Mouse (Mus musculus) spleen, postnatal 4 days (tissue): ENCODE measurements around the gene Ldlrad3.

Experiments used
- DNase-seq, 2 experiments: peaks; one replicate each; pipeline ENCODE4 v3.0.0; 2022; ENCODE audit warnings: low spot score in 2 of 2

The Ldlrad3 gene

DNA sequence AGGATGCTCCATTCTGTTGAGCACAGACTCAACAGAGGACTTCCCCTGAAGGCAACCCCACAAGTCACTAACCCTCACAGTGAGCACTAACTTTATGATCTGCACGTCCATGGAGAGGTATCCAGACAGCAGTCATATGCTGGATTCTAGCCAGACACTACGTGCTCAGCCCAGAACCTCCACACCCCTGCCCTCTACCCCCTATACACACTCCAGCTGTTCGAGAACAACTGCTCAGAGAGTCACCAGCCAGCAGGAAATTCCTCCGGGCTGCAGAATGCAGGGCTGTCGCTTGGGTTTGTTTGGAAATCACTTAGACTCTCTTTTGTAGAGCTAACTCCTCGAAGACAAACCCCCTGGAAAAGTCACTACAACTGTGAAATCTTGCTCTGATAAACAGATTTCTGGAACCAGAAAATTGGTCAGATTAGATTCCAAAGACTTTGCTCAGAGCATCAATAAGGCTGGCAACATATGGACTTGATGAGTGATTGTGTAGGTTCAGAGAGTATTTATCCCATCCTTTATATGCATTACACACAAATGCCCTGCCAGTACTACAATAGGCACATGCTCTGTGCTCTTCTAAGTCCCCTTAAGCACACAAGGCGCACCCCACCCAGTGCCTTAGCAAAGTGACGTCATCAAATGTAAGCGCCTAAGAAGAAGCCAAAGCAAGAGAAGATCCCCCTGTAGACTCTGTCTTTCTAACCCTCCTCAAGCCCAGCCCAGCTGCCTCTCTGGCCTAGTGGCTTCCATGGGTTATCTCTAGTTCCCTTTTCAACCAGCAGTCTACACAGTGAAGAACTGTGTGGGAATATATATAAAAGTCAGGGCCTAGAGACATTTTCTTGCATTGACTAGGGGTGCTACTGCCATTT, 69.4 kb downstream of the Ldlrad3 start:
- DNase-seq = no peak

DNA sequence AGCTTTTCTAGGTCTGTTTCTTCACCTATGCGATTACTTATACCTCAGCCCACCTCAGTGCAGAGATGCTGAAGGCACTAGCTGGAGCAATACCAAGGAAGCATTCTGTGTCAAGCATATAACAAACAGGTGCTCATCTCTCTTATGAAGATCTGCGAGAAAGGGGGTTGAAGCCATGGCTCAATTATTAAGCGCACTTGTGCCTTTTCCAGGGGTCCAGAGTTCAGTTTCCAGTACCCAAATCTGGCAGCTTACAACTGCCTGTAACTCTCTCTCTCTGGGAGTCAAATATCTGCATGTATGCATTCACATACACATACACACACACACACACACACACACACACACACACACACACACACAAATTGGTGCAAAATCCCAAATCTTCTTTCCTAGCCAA, 72.4 kb downstream of the Ldlrad3 start:
- no peak for DNase-seq

DNA sequence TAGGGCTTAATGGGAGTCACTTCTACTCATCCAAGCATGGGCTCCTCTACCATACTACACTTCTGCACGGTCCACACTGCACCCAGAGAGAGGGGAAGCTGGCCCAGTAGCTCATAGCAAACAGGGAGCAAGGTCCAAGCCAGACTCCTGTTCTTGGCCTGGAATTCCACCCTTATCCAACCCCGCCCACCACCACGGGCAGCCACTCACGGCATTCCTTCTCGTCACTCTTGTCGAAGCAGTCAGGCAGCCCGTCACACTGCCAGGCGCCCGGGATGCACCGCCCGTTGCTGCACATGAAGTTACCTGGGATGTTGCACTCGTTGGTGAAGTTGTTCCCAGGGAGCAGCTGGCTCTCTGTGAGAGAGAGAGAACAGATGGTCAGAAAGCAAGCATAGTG, 72.9 kb downstream of the Ldlrad3 start:
- no peak for DNase-seq

DNA sequence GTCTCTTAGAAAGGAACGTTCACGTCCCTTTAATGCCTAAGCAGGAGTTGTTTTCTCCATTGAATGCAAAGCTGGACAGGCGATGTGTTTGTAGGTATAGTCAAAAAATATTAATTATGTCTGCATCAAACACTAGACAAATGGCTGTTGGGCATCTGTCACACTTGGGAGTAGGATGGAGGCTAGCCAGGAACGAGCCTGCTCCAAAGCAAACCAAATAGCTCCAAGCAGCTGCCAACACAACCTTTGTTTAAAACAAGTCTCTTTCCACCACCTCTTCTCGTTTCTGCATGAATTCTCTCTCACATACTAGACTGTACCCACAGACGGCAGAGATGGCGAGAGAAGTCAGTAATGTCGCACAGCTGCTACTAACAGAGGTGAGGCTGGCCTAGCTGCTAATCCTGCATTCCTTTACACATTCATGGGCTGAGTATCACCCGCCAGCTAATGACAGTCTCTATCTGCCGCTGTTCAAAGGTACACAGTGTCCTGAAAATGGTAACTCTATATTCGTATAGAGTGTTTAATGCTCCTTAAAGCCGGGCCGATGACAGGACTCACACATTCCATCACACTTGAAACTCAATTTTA, 74.2 kb downstream of the Ldlrad3 start:
- DNase-seq = no peak

DNA sequence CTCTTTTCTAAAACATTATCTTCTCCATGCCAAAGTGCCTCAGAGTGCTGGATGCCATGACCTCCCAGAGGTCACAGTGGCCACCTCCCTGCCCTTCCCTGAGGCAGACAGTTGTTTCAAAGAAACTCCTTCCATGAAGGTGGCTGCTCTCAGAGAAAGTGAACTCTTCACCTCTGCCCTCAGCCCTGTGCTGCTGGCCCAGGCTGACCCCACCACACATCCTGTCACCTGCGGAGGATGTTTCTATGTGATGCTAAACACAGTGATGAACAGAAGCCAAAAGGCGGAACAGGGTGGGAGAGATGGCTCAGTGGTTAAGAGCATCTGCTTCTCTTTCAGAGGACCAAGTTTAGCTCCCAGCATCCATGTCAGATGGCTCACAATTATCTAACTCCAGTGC, 75.9 kb downstream of the Ldlrad3 start:
- no peak for DNase-seq

DNA sequence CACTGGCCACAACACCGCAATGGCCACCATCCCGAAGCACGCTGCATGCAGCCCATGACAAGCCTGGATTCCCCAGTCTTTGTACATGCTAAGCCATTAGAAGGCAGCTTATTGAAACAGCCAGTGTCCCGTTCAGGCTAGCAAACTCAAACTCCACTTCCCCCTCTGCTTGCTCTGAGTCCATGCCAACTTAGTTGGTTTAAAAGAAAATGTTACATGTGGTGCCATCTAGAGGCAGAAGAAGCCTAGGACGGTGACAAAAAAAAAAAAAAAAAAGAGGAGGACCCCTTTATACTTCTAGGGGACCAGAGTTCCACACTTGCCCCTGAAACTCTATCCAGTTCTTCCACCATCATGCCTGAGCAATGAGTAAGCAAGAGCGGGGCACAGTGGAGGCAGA, 78.9 kb downstream of the Ldlrad3 start:
- DNase-seq = no peak

DNA sequence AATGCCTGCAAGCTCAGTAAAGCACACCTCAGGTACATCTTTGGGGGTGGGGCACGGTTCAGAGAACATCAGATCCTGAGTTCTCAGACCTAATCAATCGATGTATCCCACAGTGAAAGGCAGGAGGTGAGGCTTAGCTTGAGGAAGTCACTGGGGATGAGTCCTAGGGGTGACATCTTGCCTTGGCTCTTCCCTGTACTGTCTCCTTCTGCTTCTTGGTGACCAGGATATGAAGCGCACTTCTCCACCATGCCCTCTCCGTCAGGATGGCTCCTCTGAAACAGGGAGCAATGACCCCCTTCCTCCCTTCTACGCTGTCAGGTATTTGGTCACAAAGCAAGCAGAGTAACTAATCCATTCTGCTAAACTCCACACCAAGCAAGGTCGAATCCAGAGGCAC, 79.5 kb downstream of the Ldlrad3 start:
- no peak for DNase-seq

DNA sequence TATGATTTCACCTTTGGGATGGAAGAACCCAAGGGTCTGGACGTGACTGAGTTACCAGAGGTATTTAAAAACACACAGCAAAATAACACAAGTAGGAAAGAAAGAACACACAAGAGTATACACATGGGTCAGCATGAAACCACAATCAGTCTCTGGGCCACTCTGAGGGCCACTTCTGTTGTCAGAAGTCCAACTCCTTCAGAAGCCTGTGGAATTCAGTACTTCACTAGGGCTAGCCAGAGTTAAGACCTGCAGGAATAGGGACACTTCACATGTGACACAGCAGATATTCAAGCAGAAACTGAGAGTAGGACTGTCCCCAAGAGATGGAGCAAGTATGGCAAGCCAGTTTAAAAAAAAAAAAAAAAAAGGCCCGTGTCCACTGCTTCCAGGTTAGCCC, 80.7 kb downstream of the Ldlrad3 start:
- DNase-seq = no peak

DNA sequence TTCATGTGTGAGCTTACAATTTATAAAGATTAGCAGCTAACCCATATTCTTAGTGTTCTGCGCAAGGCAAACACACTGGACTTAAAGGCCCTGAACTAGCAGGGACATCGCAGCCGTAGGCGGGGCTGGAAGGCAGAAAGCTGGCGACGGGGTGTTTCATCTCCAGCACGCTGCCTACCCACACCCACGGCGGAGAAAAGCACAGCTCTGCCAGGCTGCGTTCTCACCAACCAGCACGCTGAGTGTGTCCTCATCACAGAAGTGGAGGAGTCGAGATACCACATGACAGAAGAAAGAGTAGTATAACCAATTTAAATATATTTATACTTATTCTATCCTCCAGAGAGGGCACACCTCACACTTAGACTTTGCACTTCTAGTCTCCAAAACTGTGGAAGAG, 82.2 kb downstream of the Ldlrad3 start:
- no peak for DNase-seq

DNA sequence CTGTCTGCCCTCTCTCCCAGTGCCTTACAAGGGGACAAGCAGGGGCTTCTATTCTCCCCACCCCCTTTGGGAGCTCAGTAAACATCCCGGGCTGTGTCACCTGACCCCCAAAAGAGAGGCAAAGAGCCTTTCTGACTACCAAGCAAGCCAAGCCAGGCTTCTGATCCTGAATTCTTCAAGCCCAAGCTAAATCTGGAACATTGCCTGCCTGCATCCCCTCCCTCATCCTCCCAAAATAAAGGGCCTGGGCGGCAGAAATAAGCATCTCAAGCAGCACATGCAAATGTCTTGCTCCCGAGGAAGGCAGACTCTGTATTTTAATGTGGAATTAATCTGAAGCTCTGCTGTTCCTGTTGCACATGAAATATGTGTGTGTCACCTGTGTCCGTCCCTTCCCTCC, 85.7 kb downstream of the Ldlrad3 start:
- DNase-seq = no peak

DNA sequence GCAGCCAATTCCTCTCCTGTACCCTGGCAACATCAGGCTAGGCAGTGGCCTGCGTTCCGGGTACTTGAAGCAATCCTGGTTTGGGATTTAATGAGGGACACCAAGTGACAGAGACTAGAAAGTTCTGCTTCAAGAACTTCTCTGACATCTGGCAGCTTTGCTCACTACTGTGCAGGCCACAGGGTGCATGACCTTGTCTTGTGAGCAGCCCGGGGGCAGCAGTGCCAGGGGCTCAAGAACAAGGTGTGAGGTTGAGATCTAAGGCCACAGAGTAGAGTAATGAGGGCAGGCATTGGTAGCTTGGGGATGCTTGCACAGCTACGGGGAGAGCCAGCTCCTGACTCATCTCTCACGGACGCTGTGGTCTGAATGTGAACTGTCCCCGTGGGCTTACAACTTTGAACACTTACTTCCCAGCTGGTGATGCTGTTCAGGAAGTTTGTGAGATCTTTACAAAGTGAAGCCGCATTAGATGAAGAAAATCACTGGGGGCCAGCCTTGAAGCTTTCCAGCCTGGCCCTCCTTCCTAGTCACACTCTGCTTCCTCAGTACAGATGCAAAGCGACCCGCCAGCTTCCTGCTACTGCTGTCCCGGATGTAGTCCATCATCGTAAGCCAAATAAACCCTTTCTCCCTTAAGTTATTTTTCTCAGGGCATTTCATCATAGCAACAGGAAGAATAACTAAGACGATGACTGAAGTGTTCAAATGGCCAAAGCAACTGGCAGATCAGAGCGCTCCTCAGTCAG, 86.3 kb downstream of the Ldlrad3 start:
- DNase-seq = no peak

DNA sequence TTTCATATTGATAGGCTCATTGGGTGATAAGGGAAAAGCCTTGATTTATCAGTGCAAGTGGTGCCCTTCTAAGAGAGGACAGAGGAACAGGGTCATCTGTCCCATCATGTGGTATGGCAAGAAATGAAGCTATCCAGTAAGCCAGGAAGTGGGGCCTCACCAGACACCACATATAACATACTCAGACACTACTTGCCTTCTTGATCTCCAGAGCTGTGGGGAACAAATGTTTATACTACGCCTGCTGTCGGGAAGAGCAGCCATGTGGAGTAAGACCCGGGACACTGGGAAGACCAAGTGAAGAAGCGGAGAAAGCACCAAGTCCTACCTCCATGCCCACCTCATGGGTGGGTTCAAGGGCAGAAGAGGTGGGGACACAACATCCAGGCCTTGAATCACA, 86.9 kb downstream of the Ldlrad3 start:
- no peak for DNase-seq

DNA sequence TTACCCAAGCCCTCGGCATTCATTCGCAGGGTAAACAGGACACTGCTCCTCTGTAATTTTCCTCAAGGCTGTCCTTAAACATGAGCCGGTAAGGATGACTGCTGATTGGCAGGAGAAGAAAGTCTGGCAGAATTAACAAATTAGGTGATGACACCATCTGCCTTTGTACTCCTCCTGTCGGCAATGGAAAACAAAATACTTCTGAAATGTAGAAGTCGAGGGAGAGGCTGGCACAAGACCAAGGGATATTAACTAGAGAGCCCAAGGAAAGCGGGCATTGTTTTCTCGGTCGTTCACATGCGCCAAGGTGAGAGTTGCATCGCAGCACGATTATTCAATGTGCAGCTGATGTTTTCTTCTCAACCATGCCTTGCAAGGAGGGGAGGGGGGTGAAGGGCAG, 91.4 kb downstream of the Ldlrad3 start:
- no peak for DNase-seq

DNA sequence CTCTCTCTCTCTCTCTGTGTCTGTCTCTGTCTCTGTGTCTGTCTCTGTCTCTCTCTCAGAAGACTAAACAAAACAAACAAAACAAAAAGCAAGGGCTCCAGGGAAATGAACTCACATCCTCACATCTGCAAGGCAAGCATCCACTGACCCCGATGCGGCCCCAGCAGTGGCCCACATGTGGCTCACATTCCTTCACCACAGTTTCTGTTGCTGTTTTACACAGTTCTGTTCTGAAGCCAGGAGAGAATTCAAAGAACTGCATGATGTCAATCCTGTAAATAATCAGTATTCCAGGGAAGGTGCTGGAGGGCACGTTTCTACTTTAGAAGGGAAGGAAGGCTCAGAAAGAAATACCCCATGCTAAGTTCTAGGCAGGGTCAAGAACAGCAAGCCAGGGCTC, 91.9 kb downstream of the Ldlrad3 start:
- no peak for DNase-seq

DNA sequence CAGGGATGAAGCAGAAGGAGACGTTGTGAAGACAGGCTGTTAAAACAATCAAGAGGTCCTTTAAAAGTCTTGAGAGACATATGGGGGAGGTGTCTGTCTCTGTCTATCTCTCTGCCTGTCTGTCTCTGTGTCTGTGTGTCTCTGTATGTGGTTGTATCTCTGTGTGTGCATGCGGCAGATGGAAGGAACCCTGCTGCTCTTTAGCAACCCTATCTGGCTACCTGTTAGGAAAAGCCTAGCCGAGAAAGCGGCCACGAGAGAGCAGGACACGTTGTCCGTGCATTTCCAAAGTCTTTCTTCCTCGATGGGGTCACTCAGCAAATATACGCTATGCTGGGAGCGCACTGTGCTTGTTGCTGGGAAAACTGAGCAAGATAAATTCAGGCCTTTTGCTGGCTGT, 93.6 kb downstream of the Ldlrad3 start:
- DNase-seq = no peak

DNA sequence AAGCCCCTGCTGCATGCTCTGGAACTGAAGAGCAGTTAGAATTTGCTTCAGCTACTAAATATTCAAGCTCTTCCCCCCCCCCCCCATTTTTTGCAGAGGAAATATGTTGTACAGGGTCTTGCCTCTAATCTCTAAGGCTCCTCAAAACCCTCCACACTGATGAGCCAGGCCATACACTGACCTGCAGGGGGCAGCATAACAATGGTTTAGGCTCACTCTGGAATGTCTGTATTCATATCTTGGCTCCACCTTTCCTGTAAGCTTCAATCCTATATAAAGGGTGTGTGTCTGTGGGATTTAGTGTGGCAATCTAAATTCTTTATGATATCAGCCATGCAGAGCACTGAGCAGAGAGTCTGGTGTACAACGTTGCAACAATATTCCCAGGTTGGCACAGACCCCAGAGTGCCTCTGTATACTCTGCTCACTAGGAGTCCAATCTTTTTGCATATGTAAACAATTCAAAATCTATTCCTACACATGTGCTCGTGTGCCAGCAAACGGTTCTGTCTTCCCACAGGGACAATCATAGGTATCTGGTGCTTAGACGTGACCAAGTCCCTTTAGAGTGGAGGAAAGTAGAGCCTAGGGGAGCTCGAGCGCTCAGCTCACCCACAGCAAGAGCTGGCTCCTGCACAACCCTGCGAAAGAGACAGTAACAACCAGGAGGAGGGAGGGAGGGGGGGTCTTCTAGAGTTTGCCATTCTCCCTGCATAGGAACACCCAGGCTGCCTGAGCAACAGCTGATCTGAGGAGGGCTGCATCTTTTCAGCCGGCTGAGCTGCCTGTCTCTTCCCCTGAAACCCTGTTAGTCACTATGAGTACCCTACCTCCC, 94.5 kb downstream of the Ldlrad3 start:
- peak; percentile 45 to 77 for DNase-seq

DNA sequence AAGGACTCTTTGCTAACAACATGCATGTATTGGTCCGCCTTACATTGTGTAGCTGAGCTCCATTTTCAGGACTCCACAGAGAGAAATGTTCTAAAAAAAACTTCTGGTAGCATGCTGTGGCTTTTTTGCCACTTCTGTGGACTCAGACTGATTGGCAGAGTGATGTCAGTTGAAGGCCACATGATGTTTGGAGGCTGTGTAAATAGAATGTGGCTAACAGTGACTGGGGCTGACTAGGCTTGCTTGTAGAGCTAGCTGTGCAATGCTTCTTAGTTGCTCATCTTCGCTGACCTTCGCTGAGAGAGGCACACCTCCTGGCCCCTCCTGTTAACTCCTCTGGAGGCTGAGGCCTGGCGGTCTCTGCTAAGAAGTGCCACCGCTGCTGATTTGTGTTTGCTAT, 98.4 kb downstream of the Ldlrad3 start:
- DNase-seq = no peak

DNA sequence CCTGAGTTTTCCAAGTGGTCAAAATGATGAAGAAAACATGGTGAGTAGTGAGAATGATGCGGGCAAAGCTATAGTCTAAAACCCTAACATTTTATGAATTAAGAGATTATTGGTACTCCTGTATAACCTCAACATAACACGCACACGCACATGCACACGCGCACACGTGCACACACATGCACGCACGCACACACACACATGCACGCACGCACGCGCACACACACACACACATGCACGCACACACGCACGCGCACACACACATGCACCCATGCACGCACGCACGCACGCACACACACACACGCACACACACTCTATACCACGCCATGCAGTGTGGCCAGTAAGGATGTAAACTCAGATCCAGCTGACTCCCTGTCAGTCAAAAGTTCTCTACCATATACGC, 99.6 kb downstream of the Ldlrad3 start:
- DNase-seq = no peak

DNA sequence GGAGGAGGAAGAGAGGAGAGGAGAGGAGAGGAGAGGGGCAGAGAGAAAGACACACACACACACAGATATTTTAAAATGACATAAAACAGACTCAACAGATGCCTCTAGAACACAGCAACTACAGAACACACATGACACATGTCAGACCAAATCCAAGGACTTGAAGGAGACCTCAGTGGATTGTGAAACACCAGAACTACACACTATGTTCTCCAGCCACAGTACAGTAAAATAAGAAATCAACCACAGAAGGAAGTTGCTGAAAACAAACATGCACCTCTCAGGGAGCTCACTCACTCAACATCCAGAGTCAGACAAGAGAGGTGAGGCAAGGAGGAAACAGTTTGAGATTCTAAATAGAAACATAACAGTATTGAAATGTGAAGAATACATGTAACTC, 103.4 kb downstream of the Ldlrad3 start:
- no peak for DNase-seq

DNA sequence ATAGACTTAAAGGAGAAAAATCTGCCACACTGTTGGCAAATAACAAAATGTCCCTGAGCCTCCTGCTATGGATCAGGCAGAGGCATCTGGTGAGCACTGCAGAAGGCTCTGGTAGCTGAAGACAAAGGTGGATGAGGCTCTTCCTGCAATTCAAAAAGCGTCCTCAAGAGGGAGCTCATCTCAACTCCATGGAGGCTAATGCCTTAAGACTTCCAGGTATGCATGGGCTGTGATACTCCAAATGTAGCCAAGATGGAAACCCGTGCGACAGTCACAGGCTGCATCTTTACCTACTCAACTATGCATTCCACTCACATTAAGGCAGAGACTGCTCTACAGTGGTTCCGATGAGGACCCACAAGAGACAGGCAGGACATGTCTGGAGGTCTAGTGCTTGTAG, 108.6 kb downstream of the Ldlrad3 start:
- DNase-seq = peak; percentile 37 to 76

DNA sequence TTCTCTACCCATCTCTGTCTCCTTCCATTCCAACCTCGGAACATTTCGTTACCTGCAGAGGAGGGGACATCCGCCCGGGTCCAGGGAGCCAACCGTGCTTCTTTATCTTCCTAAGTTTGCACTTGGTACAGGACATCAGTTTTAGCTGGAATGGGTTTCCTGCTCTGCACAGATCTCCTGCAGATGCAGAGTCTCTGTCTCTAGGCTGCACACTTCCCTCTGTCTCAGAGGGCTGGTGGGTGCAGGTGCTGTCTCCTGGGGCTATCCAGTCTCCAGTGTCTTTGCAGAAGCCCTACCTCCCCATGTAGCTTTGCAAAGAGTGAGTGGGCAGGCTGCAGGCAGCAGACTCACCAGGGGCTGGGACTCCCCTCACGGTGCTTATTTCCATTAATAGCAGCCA, 109.9 kb downstream of the Ldlrad3 start:
- DNase-seq = peak in 1 of 2 experiments; percentile 19
